8 mouse cellular contexts compared by ENCODE assay signal in the genomic region with DNA sequence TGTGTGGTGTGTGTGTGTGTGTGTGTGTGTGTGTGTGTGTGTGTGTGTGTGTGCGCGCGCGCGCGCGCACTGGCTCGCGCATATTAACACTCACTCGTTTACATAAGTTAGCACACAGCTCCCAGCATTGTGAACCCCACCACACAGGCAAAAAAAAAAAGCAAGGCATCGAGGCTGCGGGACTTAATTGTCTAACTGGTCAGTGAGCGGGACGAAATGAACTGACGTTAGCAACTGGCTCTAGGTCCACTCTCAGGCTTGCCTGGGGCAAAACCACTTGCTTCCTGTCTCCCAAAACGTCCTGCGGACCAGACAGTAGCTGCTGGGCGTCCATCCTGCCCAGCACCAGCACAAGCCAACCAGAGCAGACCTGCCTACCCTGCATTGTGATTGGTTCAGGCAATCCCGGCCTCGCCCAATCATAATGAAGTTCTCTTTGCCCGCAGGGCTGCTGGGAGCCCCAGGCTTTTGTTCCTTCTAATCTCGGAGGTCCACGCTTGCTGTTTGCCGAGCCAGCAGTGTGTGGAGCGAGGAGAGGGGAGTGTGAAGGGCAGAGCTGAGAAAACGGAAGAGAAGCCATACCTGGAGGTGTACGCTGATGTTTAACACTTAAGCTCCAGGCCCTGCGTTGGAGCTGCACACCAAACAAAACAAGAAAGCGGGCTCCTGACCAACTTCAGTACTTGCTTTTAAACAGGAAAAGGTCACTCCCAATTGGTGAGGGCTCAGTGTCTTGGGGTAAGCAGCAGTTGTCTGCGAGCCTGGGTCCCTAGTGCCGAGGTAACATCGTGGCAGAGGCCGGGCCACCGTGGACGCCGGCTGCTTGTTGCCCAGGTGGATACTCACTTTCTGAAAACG. TPM values are rescaled to one million over a fixed set of nuclear protein-coding genes. Genes with fewer than 3 reads are reported as not detected.
A peak's percentile ranks its signal among the peaks of the same experiment; 100 is the strongest.
DNase-seq lines count a peak whose midpoint lies in the region; ATAC-seq and TF ChIP-seq lines count a peak whose summit lies in the region.

No protein-coding gene starts in this region.

- peaks cover 2 to 13% of the 10 kb centered on the region in 2 experiments; a peak in 3 of 4 replicates for H3K4me1 ChIP-seq in MEL (ENCODE audit: control insufficient read depth in 1 of 2, insufficient read depth in 2 of 2, low read length in 2 of 2)
- H3K4me1 ChIP-seq in forebrain, embryonic 16.5 days (replicated peaks; ENCODE audit: control insufficient read depth, insufficient read depth, low read length): peaks cover 28% of the 10 kb centered on the region
- peaks cover 28% of the 10 kb centered on the region for H3K4me1 ChIP-seq in neural tube, embryonic 14.5 days (ENCODE audit: control insufficient read depth, insufficient read depth, low read length)
- H3K4me1 ChIP-seq in testis, adult 2 months (ENCODE audit: control insufficient read depth, insufficient read depth, low read length): peaks cover 33% of the 10 kb centered on the region

- DNase-seq in MEL (ENCODE audit: low read depth, low spot score): peak; percentile 99
- peak; percentile 90 to 96 for DNase-seq in cerebellum, adult 18-20 months
- peak; percentile 87 for DNase-seq in heart, postnatal 36 days
- peak; percentile 94 to 96 for DNase-seq in layer of hippocampus, adult 18-20 months (ENCODE audit: low spot score in 2 of 2)
- DNase-seq in lung, adult 18-20 months: peak; percentile 95

- intact Hi-C loops in heart, postnatal 36 days (cut with DNase I): no loop called here

- TF ChIP-seq POLR2A in MEL (IDR thresholded peaks at IDR 0.05; ENCODE audit: control insufficient read depth in 1 of 2, insufficient read depth in 1 of 2, low read depth in 1 of 2, low read length in 2 of 2, poor library complexity in 1 of 2): peak; percentile 93 to 99
- TF ChIP-seq POLR2A in testis, adult 2 months (IDR thresholded peaks at IDR 0.05; ENCODE audit: control insufficient read depth, low read depth, low read length): peak; percentile 91

- H3K27me3 ChIP-seq in MEL (ENCODE audit: control insufficient read depth in 1 of 2, insufficient read depth in 2 of 2, low read length in 2 of 2): no peaks in the 10 kb centered on the region
- H3K27me3 ChIP-seq in forebrain, embryonic 16.5 days (replicated peaks; ENCODE audit: control insufficient read depth, insufficient read depth, low read length): no peaks in the 10 kb centered on the region
- no peaks in the 10 kb centered on the region for H3K27me3 ChIP-seq in neural tube, embryonic 14.5 days (ENCODE audit: control insufficient read depth, insufficient read depth, low read length)
- no peaks in the 10 kb centered on the region for H3K27me3 ChIP-seq in testis, adult 2 months (ENCODE audit: control insufficient read depth, insufficient read depth, low read length)

- H3K9me3 ChIP-seq in MEL (replicated peaks; ENCODE audit: insufficient read depth, low read length): no peaks in the 10 kb centered on the region
- H3K9me3 ChIP-seq in forebrain, embryonic 16.5 days (ENCODE audit: control insufficient read depth, low read length): no peaks in the 10 kb centered on the region
- no peaks in the 10 kb centered on the region for H3K9me3 ChIP-seq in neural tube, embryonic 14.5 days (ENCODE audit: control insufficient read depth, low read length)

- H3K79me2 ChIP-seq in MEL (ENCODE audit: control insufficient read depth, insufficient read depth, low read length, poor library complexity): peaks cover 2% of the 10 kb centered on the region; the same call in 1 of the 2 replicates

- WGBS in forebrain, embryonic 16.5 days: 1% methylated on average over 37 of the region's 37 CpGs
- WGBS in neural tube, embryonic 14.5 days: 2% methylated on average over 37 of the region's 37 CpGs

- H3K36me3 ChIP-seq in MEL (ENCODE audit: control insufficient read depth in 1 of 2, insufficient read depth in 2 of 2, low read length in 2 of 2): peaks cover 0 to 10% of the 10 kb centered on the region in 2 experiments; a peak in 2 of 4 replicates
- no peaks in the 10 kb centered on the region for H3K36me3 ChIP-seq in forebrain, embryonic 16.5 days (ENCODE audit: control insufficient read depth, insufficient read depth)
- H3K36me3 ChIP-seq in neural tube, embryonic 14.5 days (ENCODE audit: control insufficient read depth, insufficient read depth, low read length): no peaks in the 10 kb centered on the region
- no peaks in the 10 kb centered on the region for H3K36me3 ChIP-seq in testis, adult 2 months (ENCODE audit: control insufficient read depth, insufficient read depth, low read length)

- H3K4me3 ChIP-seq in MEL (ENCODE audit: control insufficient read depth in 1 of 2, insufficient read depth in 1 of 2, low read depth in 2 of 2, low read length in 2 of 2): peak overlapping the region; percentile 63 to 65
- peak overlapping the region; percentile 54 for H3K4me3 ChIP-seq in forebrain, embryonic 16.5 days (replicated peaks; ENCODE audit: low read length)
- peak overlapping the region; percentile 37 for H3K4me3 ChIP-seq in neural tube, embryonic 14.5 days (ENCODE audit: low read depth, low read length)
- peak overlapping the region; percentile 74 for H3K4me3 ChIP-seq in testis, adult 2 months (ENCODE audit: control insufficient read depth, low read depth, low read length)

- TF ChIP-seq CTCF in MEL (IDR thresholded peaks at IDR 0.05 in 2 of 3, conservative IDR thresholded peaks at IDR 0.05 in 1 of 3; ENCODE audit: control insufficient read depth in 1 of 3, insufficient read depth in 1 of 3, low read depth in 2 of 3, low read length in 3 of 3, poor library complexity in 1 of 3, severe bottlenecking in 1 of 3): no peak
- TF ChIP-seq CTCF in testis, adult 2 months (IDR thresholded peaks at IDR 0.05; ENCODE audit: control insufficient read depth, insufficient read depth, insufficient replicate concordance, low read depth, low read length): no peak

- H3K27ac ChIP-seq in MEL (ENCODE audit: control insufficient read depth, low read depth, low read length): peak overlapping the region; percentile 93
- peak overlapping the region; percentile 97 for H3K27ac ChIP-seq in forebrain, embryonic 16.5 days (ENCODE audit: low read length)
- H3K27ac ChIP-seq in neural tube, embryonic 14.5 days (ENCODE audit: low read depth, low read length): peak overlapping the region; percentile 91
- peak overlapping the region; percentile 83 for H3K27ac ChIP-seq in testis, adult 2 months (ENCODE audit: control insufficient read depth, insufficient read depth, low read depth, low read length)

- TF ChIP-seq RAD21 in MEL (IDR thresholded peaks at IDR 0.05; ENCODE audit: low read depth, low read length): no peak

- peak; percentile 98 for ATAC-seq in forebrain, embryonic 16.5 days
- peak; percentile 97 for ATAC-seq in neural tube, embryonic 14.5 days (ENCODE audit: low read depth)

- H3K9ac ChIP-seq in MEL (ENCODE audit: control insufficient read depth, low read depth, low read length, poor library complexity, severe bottlenecking): peak overlapping the region; percentile 77
- H3K9ac ChIP-seq in forebrain, embryonic 16.5 days (replicated peaks; ENCODE audit: low read depth, low read length): peak overlapping the region; percentile 70
- H3K9ac ChIP-seq in neural tube, embryonic 14.5 days (replicated peaks; ENCODE audit: low read depth, low read length): peak overlapping the region; percentile 63

- peak; percentile 44 to 56; a peak in 1 of 4 replicates for TF ChIP-seq EP300 in MEL (IDR thresholded peaks at IDR 0.05; ENCODE audit: low read depth in 1 of 2, low read length in 2 of 2)

- H3K4me2 ChIP-seq in forebrain, embryonic 16.5 days (ENCODE audit: low read length): peak overlapping the region; percentile 75
- peak overlapping the region; percentile 89 for H3K4me2 ChIP-seq in neural tube, embryonic 14.5 days (ENCODE audit: low read depth, low read length)

TF ChIP-seq in MEL, 35 proteins besides CTCF, POLR2A, EP300 and RAD21 (continues in another document):
- TF ChIP-seq TBP (IDR thresholded peaks at IDR 0.05; ENCODE audit: low read depth, low read length): peak; percentile 94
- TF ChIP-seq USF1 (IDR thresholded peaks at IDR 0.05; ENCODE audit: low read depth, low read length): 0 out of 2 replicates have a peak, but pooled peaks have one; percentile 15
- no peak for TF ChIP-seq BHLHE40 (IDR thresholded peaks at IDR 0.05; ENCODE audit: borderline replicate concordance, low read depth, low read length)
- TF ChIP-seq E2F4 (IDR thresholded peaks at IDR 0.05; ENCODE audit: borderline replicate concordance, low read depth, low read length): 0 out of 2 replicates have a peak, but pooled peaks have one; percentile 18
- TF ChIP-seq POLR2AphosphoS5 (IDR thresholded peaks at IDR 0.05; ENCODE audit: borderline replicate concordance, low read depth, low read length): no peak; the same call in 1 of the 2 replicates
- TF ChIP-seq POLR2AphosphoS2 (IDR thresholded peaks at IDR 0.05; ENCODE audit: low read length): peak; percentile 99
- peak; percentile 56 for TF ChIP-seq ETS1 (IDR thresholded peaks at IDR 0.05; ENCODE audit: low read depth, low read length)
- peak; percentile 86 for TF ChIP-seq MAX (IDR thresholded peaks at IDR 0.05; ENCODE audit: low read length)
- peak; percentile 88 for TF ChIP-seq MXI1 (IDR thresholded peaks at IDR 0.05; ENCODE audit: low read depth, low read length)
- TF ChIP-seq MYC (IDR thresholded peaks at IDR 0.05; ENCODE audit: low read depth, low read length): peak; percentile 89
- peak; percentile 98 for TF ChIP-seq NELFE (IDR thresholded peaks at IDR 0.05; ENCODE audit: low read depth, low read length)
- peak; percentile 97 for TF ChIP-seq ZMIZ1 (IDR thresholded peaks at IDR 0.05; ENCODE audit: low read depth, low read length)

RNA-seq across cellular contexts. Expression of gene Actg1, which starts 32.3 kb away (rescaled TPM):
- total RNA-seq in MEL (2012; rRNA removed): 1,328 and 1,871 TPM in 2 replicates
- polyA plus RNA-seq in MEL (2012; ENCODE audit: insufficient read depth in 1 of 2, insufficient read length in 2 of 2, low read depth in 1 of 2, low replicate concordance in 2 of 2, missing spikeins in 1 of 2): 1,000 to 10,000 TPM in 1 of 2 experiments, 100 to 1,000 TPM in 1; 899 to 1,784 TPM
- 4,159 and 4,175 TPM in 2 replicates for polyA plus RNA-seq in forebrain, embryonic 16.5 days (2015; fragmentation: Nextera tagmentation; extraction: Ambion mirVana)
- total RNA-seq in heart, postnatal 36 days (2021): 100 to 1,000 TPM; 218 to 338 TPM
- 1,000 to 10,000 TPM; 1,279 to 1,291 TPM for total RNA-seq in layer of hippocampus, adult 18-20 months (2021)
- 4,176 and 4,177 TPM in 2 replicates for polyA plus RNA-seq in neural tube, embryonic 14.5 days (2014; fragmentation: Nextera tagmentation; extraction: Ambion mirVana)
- 670 and 672 TPM in 2 replicates for polyA plus RNA-seq in testis, adult 2 months (2012; rRNA removed)

RNA-seq across cellular contexts. Expression of gene Fscn2, which starts 45.3 kb away (rescaled TPM):
- total RNA-seq in MEL (2012; rRNA removed): 0.29 and 0.62 TPM in 2 replicates
- polyA plus RNA-seq in MEL (2012; ENCODE audit: insufficient read depth in 1 of 2, insufficient read length in 2 of 2, low read depth in 1 of 2, low replicate concordance in 2 of 2, missing spikeins in 1 of 2): under 1 TPM in 1 of 2 experiments, not detected in 1; 0.61 TPM
- polyA plus RNA-seq in forebrain, embryonic 16.5 days (2015; fragmentation: Nextera tagmentation; extraction: Ambion mirVana): 1.3 and 1.5 TPM in 2 replicates
- total RNA-seq in heart, postnatal 36 days (2021): not detected
- total RNA-seq in layer of hippocampus, adult 18-20 months (2021): under 1 TPM in 1 of 2 experiments, not detected in 1; 0.61 TPM
- 0.63 and 1.7 TPM in 2 replicates for polyA plus RNA-seq in neural tube, embryonic 14.5 days (2014; fragmentation: Nextera tagmentation; extraction: Ambion mirVana)
- polyA plus RNA-seq in testis, adult 2 months (2012; rRNA removed): 1.6 and 2.1 TPM in 2 replicates

Comparison
In these comparisons a context has a peak if more than half of its experiments do, and no peak if none do; other contexts are left out.
1. Peak in every context shown above with its lines: DNase-seq, ATAC-seq, H3K4me3 ChIP-seq and H3K27ac ChIP-seq.